Mouse (Mus musculus) embryo, embryonic 11.5 days (tissue): ENCODE measurements around the gene Dnali1.

Experiments
- DNase-seq: peaks from one replicate; pipeline ENCODE4 v3.0.0-alpha.2; 2012; ENCODE audit warnings: low read depth, low spot score

The Dnali1 gene

DNA sequence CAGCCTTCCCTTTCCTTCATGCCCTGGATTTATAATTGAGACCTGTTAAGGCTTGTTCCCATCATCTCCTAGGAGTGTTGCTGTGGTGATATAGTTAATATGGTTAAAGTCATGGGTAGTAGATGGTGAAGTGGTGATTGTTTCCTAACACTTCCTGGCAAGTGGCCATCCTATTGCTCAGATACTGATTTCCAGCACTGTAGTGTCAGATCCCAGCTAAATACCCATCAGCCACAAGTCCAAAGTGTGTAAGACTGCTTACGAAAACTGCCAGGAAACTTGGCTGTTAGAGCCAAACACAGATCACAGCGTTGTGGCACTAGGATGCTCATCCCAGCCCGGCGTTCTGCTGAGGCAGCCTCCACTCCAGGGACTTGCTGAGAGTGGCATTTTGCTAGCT lies 31.2 kb downstream of the Dnali1 start:
- no peak for DNase-seq

DNA sequence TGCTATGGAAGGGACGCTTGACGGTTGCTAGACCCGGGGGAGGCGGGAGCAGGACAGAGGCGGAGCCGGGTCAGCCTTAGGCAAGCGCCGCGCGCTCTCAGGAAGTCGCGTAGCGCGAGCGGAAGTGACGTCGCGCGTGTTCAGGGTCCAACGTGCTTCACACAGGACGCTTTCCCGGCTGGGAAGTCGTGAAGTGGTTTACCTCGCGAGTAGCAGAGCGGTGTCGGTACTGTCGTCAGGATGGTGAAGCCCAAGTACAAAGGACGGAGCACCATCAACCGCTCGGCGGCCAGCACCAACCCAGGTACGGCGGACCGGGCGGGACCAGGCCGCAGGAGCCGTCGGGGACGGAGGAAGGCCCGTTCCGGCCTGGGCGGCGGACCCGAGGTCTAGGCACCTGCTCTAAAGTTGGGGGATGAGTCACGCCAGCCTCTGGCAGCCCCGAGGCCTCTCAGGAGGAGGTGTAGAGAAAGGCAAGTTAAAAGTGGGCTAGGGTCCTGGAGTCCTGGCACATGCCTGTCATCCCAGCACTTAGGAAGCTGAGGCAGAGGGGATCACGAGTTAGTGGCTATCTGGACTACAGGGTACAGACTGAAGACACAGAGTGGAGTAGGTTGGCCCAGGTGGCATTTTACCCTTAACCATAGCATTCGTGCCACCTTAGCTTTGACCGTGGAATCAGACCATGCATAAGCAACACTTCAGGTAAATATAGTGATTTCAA lies 35.5 kb downstream of the Dnali1 start:
- peak; percentile 95 for DNase-seq

DNA sequence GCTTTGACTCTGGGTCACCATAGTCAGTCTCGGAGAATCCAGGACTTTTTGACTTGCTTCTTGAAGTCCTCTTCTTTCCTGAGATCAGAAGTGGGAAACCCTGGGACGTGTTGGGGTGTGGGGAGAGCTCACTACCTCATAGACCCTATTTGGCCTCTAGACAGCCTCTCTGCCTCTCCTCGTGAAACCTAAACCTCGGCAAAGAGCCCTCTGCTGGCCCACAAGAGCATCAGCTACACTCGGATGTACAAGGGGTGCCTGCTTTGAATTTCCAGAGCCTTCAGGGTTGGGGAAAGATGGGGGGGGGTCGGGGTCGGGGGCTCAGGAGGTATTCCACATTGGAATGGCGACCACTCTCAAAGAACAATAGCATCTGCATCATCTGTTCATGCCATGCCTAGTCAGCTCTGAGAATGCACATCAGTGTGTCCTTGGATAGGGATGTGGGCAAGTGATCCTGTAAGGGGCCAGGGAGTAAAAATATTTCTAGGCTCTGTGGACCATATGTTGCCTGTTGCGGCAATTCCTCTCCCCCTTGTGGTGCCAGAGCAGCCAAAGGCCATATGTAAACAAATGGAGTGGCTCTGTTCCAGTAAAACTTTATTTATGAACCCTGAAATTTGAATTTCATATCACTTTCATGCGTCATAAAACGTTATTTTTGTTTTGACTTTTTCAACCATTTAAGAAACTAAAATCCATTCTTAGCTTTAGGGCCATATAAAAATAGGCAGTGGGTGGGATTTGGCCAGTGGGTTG lies 44.5 kb downstream of the Dnali1 start:
- DNase-seq, result no peak

DNA sequence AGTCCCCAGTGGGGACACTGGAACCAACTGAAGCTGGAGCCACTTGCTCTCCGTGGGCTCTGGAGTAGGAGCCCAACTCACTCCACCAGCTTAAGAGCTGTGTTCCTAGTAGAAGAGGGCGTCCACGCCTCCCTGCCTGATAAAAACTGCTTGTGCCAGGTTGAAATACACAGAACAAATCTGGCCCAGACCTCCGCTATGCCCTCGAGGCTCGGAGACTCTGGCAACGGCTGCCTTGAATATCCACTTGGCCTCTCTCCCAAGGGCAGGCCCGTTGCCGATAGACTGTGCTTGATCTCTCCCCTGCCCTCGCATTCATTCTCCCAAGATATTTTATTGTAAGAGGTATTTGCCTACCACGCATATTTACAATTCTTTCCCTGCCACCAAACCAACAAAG lies 48.1 kb downstream of the Dnali1 start:
- no peak for DNase-seq

DNA sequence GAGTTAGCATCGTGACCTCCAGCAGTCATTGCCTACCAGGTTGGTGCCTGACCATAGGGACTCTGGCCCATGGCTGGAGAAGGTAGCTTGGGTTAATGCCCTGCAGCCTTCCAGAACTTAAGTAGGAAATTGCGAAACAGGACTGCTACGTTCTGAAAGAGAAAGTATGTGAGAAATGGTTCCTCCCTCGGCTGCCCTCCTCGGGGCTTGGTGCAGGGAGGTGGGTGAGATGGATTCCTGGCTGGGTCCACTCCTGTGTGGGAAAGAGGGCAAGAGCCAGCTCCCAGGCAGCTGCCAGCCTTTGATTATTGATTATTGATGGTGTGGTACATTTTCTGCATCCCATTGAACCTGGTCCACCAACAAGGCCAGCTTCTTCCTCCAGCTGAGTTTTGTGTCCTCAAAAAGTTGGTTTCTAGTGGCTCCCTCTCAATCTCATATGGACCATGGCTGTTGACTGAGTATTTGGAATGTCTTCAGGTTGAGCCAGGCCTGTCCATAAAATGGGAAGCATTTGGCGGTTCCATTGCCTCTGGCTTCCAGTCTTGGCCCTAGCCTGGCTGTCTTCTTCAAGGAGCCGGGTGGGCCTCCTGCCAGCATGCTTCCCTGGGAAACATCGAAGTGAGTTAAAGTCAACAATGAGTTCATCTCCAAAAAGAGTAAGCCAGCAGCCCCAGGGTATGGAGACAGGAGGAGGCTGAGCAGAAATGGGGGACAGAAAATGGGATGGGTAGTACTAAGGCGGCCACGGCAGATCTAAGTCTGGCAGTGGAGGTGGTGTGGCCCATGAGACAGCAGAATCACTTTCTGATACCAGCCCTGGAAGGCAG lies 49.5 kb downstream of the Dnali1 start, which contains the start of gene Gnl2:
Gene Gnl2 (plus strand): TSS at position 780 of the 830 bp plus-strand sequence.
- no peak for DNase-seq

DNA sequence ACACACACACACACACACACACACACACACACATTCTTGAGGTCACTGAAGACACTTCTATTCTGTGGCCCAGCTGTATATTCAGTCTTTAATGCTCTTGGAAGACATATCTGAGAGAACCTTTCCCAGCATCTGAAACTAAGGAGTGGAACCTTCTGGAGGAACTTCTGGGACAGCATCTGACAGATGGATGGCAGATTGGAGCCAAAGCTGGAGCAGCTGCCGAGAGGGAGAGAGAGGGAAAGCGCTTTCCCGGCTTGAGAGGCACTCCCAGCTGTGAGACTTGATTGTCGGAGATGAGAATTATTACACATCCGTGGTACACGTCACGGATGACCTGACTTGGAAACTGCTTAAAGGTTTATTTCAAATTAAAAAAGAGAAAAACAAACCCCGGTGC lies 56.8 kb downstream of the Dnali1 start:
- DNase-seq, result no peak

DNA sequence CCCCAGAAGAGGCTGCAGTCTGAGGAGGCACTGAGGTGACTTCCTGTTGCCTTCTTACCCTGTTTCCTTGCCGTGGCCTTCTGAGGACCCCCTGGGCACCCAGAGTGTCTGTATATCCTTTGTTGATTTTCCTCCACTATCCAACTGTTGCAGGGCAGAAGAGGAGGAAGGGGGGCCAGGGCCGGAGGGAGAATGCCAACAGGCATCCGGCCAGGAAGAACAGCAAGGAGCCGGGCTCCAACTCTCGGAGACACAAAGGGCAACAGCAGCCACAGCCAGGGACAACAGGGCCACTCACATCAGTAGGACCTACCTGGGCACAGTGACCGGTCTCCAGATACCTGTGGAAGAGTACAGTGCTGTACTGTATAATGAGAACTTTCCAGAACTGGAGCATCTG lies 57.3 kb downstream of the Dnali1 start:
- no peak for DNase-seq

DNA sequence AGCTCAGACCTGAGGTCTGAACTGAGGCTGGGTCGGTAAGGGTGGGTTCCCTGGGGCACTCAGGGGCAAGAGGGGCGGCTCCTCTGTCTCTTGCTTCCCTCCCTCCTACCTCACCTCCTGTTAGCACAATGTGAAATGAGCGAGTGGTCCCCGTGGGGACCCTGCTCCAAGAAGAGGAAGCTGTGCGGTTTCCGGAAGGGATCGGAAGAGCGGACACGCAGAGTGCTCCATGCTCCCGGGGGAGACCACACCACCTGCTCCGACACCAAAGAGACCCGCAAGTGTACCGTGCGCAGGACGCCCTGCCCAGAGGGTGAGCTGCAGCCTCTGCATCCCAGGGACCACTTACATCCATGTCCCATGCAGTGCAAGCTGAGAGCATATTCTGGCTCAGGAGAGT lies 58.0 kb downstream of the Dnali1 start:
- no peak for DNase-seq
